Mouse (Mus musculus) limb, embryonic 14.5 days (tissue): ENCODE results near the gene Rhebl1. TPM values are rescaled to one million over a fixed set of nuclear protein-coding genes. Genes with fewer than 3 reads are reported as not detected.

Source experiments
- ATAC-seq: fragments of 200-750 bp; cut with Nextera tagmentation; 2 replicates; pipeline ENCODE4 v1.8.0; 2017; ENCODE audit warnings: low read depth, moderate number of reproducible peaks, moderate TSS enrichment; ENCODE audit not compliant: low FRiP score
- DNase-seq: peaks from one replicate; pipeline ENCODE4 v3.0.0-alpha.2; 2015; ENCODE audit warnings: low spot score
- H3K27ac ChIP-seq: fragments of 300-500 bp; sonication (generic); replicated peaks from 2 replicates; pipeline ENCODE4 v1.5.1; 2014; ENCODE audit warnings: low read depth, mild to moderate bottlenecking, low read length, moderate library complexity, mixed read lengths
- H3K27me3 ChIP-seq: fragments of 300-500 bp; sonication (generic); 2 replicates; pipeline ENCODE4 v1.6.1; 2014; ENCODE audit warnings: low read length, mixed read lengths; ENCODE audit not compliant: control insufficient read depth, insufficient read depth
- H3K36me3 ChIP-seq: fragments of 300-500 bp; sonication (generic); 2 replicates; pipeline ENCODE4 v1.6.1; 2014; ENCODE audit warnings: mild to moderate bottlenecking, low read length, moderate library complexity, mixed read lengths; ENCODE audit not compliant: control insufficient read depth, insufficient read depth
- H3K4me1 ChIP-seq: fragments of 300-500 bp; sonication (generic); 2 replicates; pipeline ENCODE4 v1.6.1; 2014; ENCODE audit warnings: antibody characterized with exemption, low read length, mixed read lengths; ENCODE audit not compliant: control insufficient read depth, insufficient read depth
- H3K4me2 ChIP-seq: fragments of 300-500 bp; sonication (generic); replicated peaks from 2 replicates; pipeline ENCODE4 v1.6.1; 2014; ENCODE audit warnings: low read depth, mild to moderate bottlenecking, low read length, moderate library complexity; ENCODE audit not compliant: severe bottlenecking
- H3K4me3 ChIP-seq: fragments of 300-500 bp; sonication (generic); replicated peaks from 2 replicates; pipeline ENCODE4 v1.5.1; 2014; ENCODE audit warnings: low read length
- H3K9ac ChIP-seq: fragments of 300-500 bp; sonication (generic); 2 replicates; pipeline ENCODE4 v1.6.1; 2014; ENCODE audit warnings: mild to moderate bottlenecking, low read depth, low read length, moderate library complexity; ENCODE audit not compliant: severe bottlenecking
- H3K9me3 ChIP-seq: fragments of 300-500 bp; sonication (generic); 2 replicates; pipeline ENCODE4 v1.6.1; 2016; ENCODE audit warnings: low read length; ENCODE audit not compliant: control insufficient read depth
- POLR2A ChIP-seq: fragments of 200-500 bp; IDR thresholded peaks from 2 replicates; pipeline ENCODE4 v1.8.0; 2012; ENCODE audit warnings: inconsistent platforms, mild to moderate bottlenecking, moderate library complexity, borderline replicate concordance; ENCODE audit not compliant: insufficient read depth, insufficient read length; ENCODE audit errors: extremely low read depth
- WGBS: fragments of 180-500 bp; shearing (Covaris S2); extraction: QIAGEN DNeasy Blood & Tissue Kit; methylation state at CpG from one replicate; pipeline ENCODE4 v1.1.7; 2014; 5-methylcytosine and 5-hydroxymethylcytosine counted together
- polyA plus RNA-seq, 2 experiments: library from polyadenylated mRNA; depleted of rRNA in 1 of 2; stranded (reverse) in 1 of 2; unstranded in 1 of 2; fragments of >200 nt; fragmentation: Nextera tagmentation in 1 of 2; extraction: Ambion mirVana in 1 of 2; gene quantifications; 2 replicates each; pipeline versions ENCODE4 v1.2.1 to v1.2.3; 2012 to 2014

The Rhebl1 gene
- polyA plus RNA-seq, 2 experiments: 12.0 to 14.5 TPM

DNA sequence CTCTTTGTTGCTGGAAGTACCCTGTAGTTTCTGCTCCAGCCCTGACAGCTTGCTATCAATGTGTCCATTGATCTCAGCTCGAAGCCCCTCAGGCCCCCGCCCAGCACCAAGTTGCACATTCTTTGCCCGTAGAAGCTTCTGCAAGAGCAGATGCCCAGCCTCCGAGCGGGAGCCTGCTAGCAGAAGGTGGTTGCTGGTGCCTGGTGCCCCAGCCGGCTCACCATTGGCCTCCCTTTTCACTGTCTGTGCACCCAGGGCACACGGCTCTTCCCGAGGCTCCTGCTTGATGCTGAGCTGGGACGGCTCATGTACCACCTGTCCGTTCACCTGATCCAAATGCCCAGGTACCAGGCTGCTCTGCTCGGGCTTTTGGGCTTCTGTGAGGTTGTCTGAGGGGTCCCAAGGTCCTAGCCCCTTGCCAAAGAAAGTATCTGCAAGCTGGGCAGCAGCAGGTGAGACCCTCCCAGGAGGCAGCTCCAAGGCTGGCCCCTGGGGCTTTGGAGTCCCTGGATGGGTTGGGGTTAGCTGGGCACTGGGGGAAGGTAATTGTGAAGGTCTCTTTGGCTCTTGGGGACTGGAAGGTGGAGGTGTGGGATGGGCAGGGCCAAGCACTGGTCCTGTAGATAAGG is 50.6 kb downstream of the Rhebl1 start:
- DNase-seq (no peak), ATAC-seq (no peak)
- no peak overlapping the region for H3K4me2 ChIP-seq
- H3K4me1 ChIP-seq: no peaks in the 10 kb centered on the region
- H3K27ac ChIP-seq: no peak overlapping the region
- H3K4me3 ChIP-seq: no peak overlapping the region
- H3K9ac ChIP-seq: no peak overlapping the region
- H3K36me3 ChIP-seq: peaks cover 100% of the 10 kb centered on the region
- no peaks in the 10 kb centered on the region for H3K27me3 ChIP-seq
- 92% methylated on average over 11 of the region's 11 CpGs for WGBS
- no peaks in the 10 kb centered on the region for H3K9me3 ChIP-seq
- no peak for TF ChIP-seq POLR2A

- Histone ChIP-seq H3K4me3 (no peak overlapping the region), H3K4me2 (no peak overlapping the region)
Observed at GRCm38 (mm10) chr15:98839671-98840585, 54.4 kb downstream of the Rhebl1 start.

GRCm38 (mm10) chr15:98839161-98839560 is 55.2 kb downstream of the Rhebl1 start:
- Histone ChIP-seq H3K27ac (no peak overlapping the region), H3K36me3 (peaks cover 99% of the 10 kb centered on the region), H3K9me3 (no peaks in the 10 kb centered on the region), H3K4me3 (no peak overlapping the region), H3K4me1 (no peaks in the 10 kb centered on the region), H3K9ac (no peak overlapping the region), H3K27me3 (no peaks in the 10 kb centered on the region), H3K4me2 (no peak overlapping the region)
- no peak for TF ChIP-seq POLR2A
- 93% methylated on average over 14 of the region's 14 CpGs for WGBS
- DNase-seq: no peak
- ATAC-seq: no peak

More at GRCm38 (mm10) chr15:98839671-98840585, 54.4 kb downstream of the Rhebl1 start:
- no peaks in the 10 kb centered on the region for H3K4me1 ChIP-seq
- ATAC-seq (no peak), DNase-seq (no peak)
- no peaks in the 10 kb centered on the region for H3K9me3 ChIP-seq
- WGBS: 92% methylated on average over 30 of the region's 30 CpGs
- no peak for TF ChIP-seq POLR2A
- peaks cover 99% of the 10 kb centered on the region for H3K36me3 ChIP-seq
- H3K9ac ChIP-seq: no peak overlapping the region
- no peak overlapping the region for H3K27ac ChIP-seq
- H3K27me3 ChIP-seq: no peaks in the 10 kb centered on the region

GRCm38 (mm10) chr15:98837743-98838103 is 56.6 kb downstream of the Rhebl1 start:
- H3K9me3 ChIP-seq: no peaks in the 10 kb centered on the region
- H3K27ac ChIP-seq: no peak overlapping the region
- WGBS: 78% methylated on average over 4 of the region's 4 CpGs
- no peak overlapping the region for H3K9ac ChIP-seq
- H3K4me2 ChIP-seq: no peak overlapping the region
- H3K36me3 ChIP-seq: peaks cover 99% of the 10 kb centered on the region
- no peak for ATAC-seq
- no peaks in the 10 kb centered on the region for H3K27me3 ChIP-seq
- no peak overlapping the region for H3K4me3 ChIP-seq
- TF ChIP-seq POLR2A: no peak
- no peaks in the 10 kb centered on the region for H3K4me1 ChIP-seq
- no peak for DNase-seq

- H3K4me3 ChIP-seq: no peak overlapping the region
- TF ChIP-seq POLR2A: no peak
- no peak for DNase-seq
- no peaks in the 10 kb centered on the region for H3K4me1 ChIP-seq
- H3K27me3 ChIP-seq: no peaks in the 10 kb centered on the region
- no peaks in the 10 kb centered on the region for H3K9me3 ChIP-seq
- ATAC-seq: no peak
- peaks cover 96% of the 10 kb centered on the region for H3K36me3 ChIP-seq
- no peak overlapping the region for H3K27ac ChIP-seq
- no peak overlapping the region for H3K9ac ChIP-seq
- 92% methylated on average over 20 of the region's 21 CpGs for WGBS
- H3K4me2 ChIP-seq: no peak overlapping the region
Observed at GRCm38 (mm10) chr15:98837006-98837742, 57.2 kb downstream of the Rhebl1 start.
